Mouse (Mus musculus) lung, adult 2 months (tissue): ENCODE measurements around the gene Fam214a. TPM values are rescaled to one million over a fixed set of nuclear protein-coding genes. Genes with fewer than 3 reads are reported as not detected.

Experiments
- DNase-seq: peaks from one replicate; pipeline ENCODE4 v3.0.0; 2022
- H3K4me1 ChIP-seq: fragments of 200-500 bp; 2 replicates; pipeline ENCODE4 v1.6.1; 2011; ENCODE audit warnings: low read length; ENCODE audit not compliant: control insufficient read depth, insufficient read depth
- H3K4me3 ChIP-seq: fragments of 200-500 bp; replicated peaks from 2 replicates; pipeline ENCODE3; 2011; ENCODE audit warnings: low read depth, mild to moderate bottlenecking, control low read depth, low read length; ENCODE audit errors: extremely low read depth
- CTCF ChIP-seq: fragments of 200-500 bp; IDR thresholded peaks from 2 replicates; pipeline ENCODE4 v1.5.1; 2011; ENCODE audit warnings: mild to moderate bottlenecking, low read length, control low read depth; ENCODE audit not compliant: insufficient read depth
- POLR2A ChIP-seq: fragments of 200-500 bp; IDR thresholded peaks from 2 replicates; pipeline ENCODE4 v1.6.1; 2011; ENCODE audit warnings: low read depth, mild to moderate bottlenecking, control low read depth, low read length, borderline replicate concordance; ENCODE audit errors: extremely low read depth
- WGBS: fragments of 180-500 bp; shearing (Covaris S2); methylation state at CpG from one replicate; pipeline ENCODE4 v1.1.7; 2018; 5-methylcytosine and 5-hydroxymethylcytosine counted together
- polyA plus RNA-seq: library from polyadenylated mRNA; depleted of rRNA; stranded (reverse); fragments of >200 nt; gene quantifications from 2 replicates; pipeline ENCODE4 v1.2.3, GENCODE M21; 2012

The Fam214a gene
- polyA plus RNA-seq, 1 experiment, result 11.8 TPM

GRCm38 (mm10) chr9:74946713-74947402, 5.8 kb upstream of the Fam214a start:
- 78% methylated on average over 8 of the region's 8 CpGs for WGBS
- TF ChIP-seq CTCF (no peak), POLR2A (no peak)
- DNase-seq, result no peak
- H3K4me3 ChIP-seq, result no peak overlapping the region
- H3K4me1 ChIP-seq, result no peaks in the 10 kb centered on the region

GRCm38 (mm10) chr9:74951491-74951890, 1.2 kb upstream of the Fam214a start:
- Histone ChIP-seq H3K4me1 (peaks cover 3% of the 10 kb centered on the region), H3K4me3 (no peak overlapping the region)
- no peak for DNase-seq
- TF ChIP-seq CTCF (0 out of 2 replicates have a peak, but pooled peaks have one; percentile 3), POLR2A (no peak)
- WGBS, result 36% methylated on average over 3 of the region's 3 CpGs

- Histone ChIP-seq H3K4me1 (peaks cover 3% of the 10 kb centered on the region), H3K4me3 (no peak overlapping the region)
- TF ChIP-seq POLR2A (no peak), CTCF (no peak)
- 20% methylated on average over 5 of the region's 5 CpGs for WGBS
- DNase-seq, result no peak
Observed at GRCm38 (mm10) chr9:74952106-74952505, 578 bp upstream of the Fam214a start.

DNA sequence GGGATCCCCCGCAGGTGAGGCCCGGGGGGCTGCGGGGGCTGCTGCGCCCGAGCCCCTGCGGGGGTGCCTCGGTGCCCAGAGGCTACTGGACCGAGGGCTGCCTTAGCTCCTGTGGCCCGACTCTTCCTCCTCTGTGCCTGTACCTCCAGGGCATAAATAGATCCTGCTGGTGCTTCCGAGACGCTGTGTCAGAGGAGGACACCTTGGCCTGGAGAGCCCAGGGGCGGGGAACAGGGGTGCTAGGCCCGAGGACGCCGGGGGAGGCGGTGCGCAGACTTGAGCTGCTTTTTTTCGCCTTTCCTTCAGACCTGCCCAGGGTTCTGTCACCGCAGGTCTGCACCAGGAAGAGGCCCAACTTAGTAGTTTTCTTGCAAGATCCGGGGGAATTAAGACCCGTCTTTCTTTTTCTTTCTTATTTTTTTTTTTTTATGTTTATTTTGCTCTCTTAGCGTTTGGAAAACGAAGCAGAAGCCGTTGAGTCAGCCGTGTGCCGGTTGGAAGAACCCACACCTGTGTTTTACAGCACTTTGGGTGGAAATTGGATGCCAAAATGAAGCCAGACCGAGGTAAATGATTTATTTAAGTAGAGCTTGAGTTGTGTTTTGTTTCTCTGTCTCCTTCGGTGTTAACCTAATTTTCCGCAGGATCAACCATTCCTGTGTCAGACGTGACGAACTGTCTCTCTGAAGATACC, 728 bp downstream of the Fam214a start:
- H3K4me3 ChIP-seq, result peak overlapping the region; percentile 69
- no peak for DNase-seq
- 5% methylated on average over 31 of the region's 31 CpGs for WGBS
- H3K4me1 ChIP-seq, result peaks cover 3% of the 10 kb centered on the region
- TF ChIP-seq POLR2A (0 out of 2 replicates have a peak, but pooled peaks have one; percentile 13), CTCF (no peak)

GRCm38 (mm10) chr9:74953959-74954279, 1.2 kb downstream of the Fam214a start:
- WGBS, result 62% methylated on average over 2 of the region's 2 CpGs
- DNase-seq, result no peak
- H3K4me3 ChIP-seq, result peak overlapping the region; percentile 6
- peaks cover 3% of the 10 kb centered on the region for H3K4me1 ChIP-seq
- no peak for TF ChIP-seq CTCF
- TF ChIP-seq POLR2A, result no peak

GRCm38 (mm10) chr9:74954387-74954786, 1.7 kb downstream of the Fam214a start:
- no peak overlapping the region for H3K4me3 ChIP-seq
- DNase-seq, result no peak
- WGBS, result 83% methylated on average over 2 of the region's 2 CpGs
- H3K4me1 ChIP-seq, result peaks cover 3% of the 10 kb centered on the region
- no peak for TF ChIP-seq POLR2A

DNA sequence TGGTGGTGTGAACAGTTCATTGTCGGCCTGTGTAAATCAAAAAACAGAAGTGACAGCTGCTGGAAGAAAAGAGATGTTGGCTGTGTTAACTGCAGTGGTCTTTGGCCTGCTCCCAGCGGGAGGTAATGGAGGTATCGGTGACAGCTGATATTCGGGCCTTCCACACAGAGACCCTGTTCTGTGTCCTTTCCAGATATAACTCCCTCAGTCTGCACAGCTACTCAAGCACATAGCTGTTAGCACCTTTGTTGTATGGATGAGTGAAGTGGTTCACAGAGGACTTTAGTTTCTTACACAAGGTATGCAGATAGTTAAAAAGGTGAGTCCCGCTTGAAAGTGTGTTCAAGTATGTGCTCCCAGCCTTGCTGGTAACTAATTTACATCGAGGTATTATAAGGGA, 7.9 kb downstream of the Fam214a start:
- Histone ChIP-seq H3K4me1 (no peaks in the 10 kb centered on the region), H3K4me3 (no peak overlapping the region)
- DNase-seq, result no peak
- 83% methylated on average over 6 of the region's 6 CpGs for WGBS
- TF ChIP-seq CTCF, result no peak
- TF ChIP-seq POLR2A, result no peak

GRCm38 (mm10) chr9:74961073-74961575, 8.4 kb downstream of the Fam214a start:
- WGBS, result 48% methylated on average over 14 of the region's 14 CpGs
- TF ChIP-seq POLR2A, result no peak
- no peak for TF ChIP-seq CTCF
- no peaks in the 10 kb centered on the region for H3K4me1 ChIP-seq

DNA sequence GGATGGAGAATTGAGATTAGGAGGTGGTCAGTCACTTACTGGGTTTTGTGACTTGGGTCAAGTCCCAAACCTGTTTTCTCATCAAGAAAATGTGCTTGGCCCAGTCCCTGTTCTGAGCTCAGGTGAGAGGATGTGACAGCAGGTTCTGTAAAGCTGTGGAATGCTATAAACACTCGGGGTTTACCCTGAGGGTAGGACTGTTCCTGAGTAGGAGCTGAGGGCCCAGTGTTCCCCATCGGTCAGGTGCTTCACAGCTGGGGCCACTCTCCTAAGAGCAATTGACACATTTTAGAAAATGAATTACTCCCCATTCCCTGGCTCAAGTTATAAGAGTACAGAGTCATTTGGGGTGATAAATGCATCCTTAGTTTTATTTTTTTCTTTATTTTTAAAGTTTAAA, 11.3 kb downstream of the Fam214a start:
- 67% methylated on average over 2 of the region's 2 CpGs for WGBS
- Histone ChIP-seq H3K4me1 (no peaks in the 10 kb centered on the region), H3K4me3 (no peak overlapping the region)
- no peak for DNase-seq
- TF ChIP-seq CTCF (no peak), POLR2A (no peak)

More at GRCm38 (mm10) chr9:74961073-74961575, 8.4 kb downstream of the Fam214a start:
- H3K4me3 ChIP-seq, result no peak overlapping the region
- DNase-seq, result no peak

DNA sequence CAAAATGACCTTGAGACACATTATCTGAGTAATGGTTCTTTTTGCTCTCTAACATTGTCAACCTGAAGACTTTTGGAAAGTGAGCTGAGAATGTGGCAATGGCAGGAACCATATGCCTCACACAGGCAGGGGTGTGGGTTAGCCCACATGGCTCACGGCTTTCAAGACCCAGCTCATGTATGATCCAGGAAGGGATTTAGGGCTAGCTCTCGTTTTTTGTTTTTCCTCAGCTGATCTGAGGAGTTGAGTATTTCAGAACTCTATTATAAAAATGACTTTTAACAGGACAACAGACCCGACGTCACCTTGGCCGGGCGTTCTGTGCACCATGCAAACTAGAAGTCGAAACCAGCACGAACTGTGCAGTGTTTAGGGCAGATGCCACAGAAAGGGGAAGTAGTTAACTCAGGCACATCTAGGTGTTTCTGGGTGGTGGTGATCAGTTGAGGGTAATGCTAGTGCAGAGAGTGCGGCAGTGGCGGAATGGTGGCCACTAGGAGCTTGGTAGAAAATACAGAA, 12.2 kb downstream of the Fam214a start:
- TF ChIP-seq CTCF, result no peak
- no peak for TF ChIP-seq POLR2A
- Histone ChIP-seq H3K4me3 (no peak overlapping the region), H3K4me1 (no peaks in the 10 kb centered on the region)
- DNase-seq, result no peak
- 80% methylated on average over 10 of the region's 10 CpGs for WGBS
